Mouse (Mus musculus) embryonic facial prominence, embryonic 11.5 days (tissue): ENCODE data around the gene Ppp2r5e. TPM values are rescaled to one million over a fixed set of nuclear protein-coding genes. Genes with fewer than 3 reads are reported as not detected.

Source experiments
- ATAC-seq: fragments of 200-750 bp; cut with Nextera tagmentation; replicated peaks from 2 replicates; pipeline ENCODE4 v1.8.0; 2017; ENCODE audit warnings: low read depth; ENCODE audit not compliant: insufficient number of reproducible peaks, low FRiP score, low TSS enrichment
- DNase-seq: peaks from one replicate; pipeline ENCODE4 v3.0.0-alpha.2; 2015; ENCODE audit warnings: low spot score
- H3K27ac ChIP-seq: fragments of 300-500 bp; sonication (generic); replicated peaks from 2 replicates; pipeline ENCODE4 v1.5.1; 2014; ENCODE audit warnings: mild to moderate bottlenecking, low read depth, low read length, control low read depth
- H3K27me3 ChIP-seq: fragments of 300-500 bp; sonication (generic); 2 replicates; pipeline ENCODE4 v1.6.1; 2014; ENCODE audit warnings: mild to moderate bottlenecking, low read length, moderate library complexity, mixed read lengths; ENCODE audit not compliant: control insufficient read depth, insufficient read depth
- H3K36me3 ChIP-seq: fragments of 300-500 bp; sonication (generic); replicated peaks from 2 replicates; pipeline ENCODE4 v1.6.1; 2014; ENCODE audit warnings: low read depth, mild to moderate bottlenecking, low read length, moderate library complexity, mixed read lengths; ENCODE audit not compliant: control insufficient read depth, insufficient read depth
- H3K4me1 ChIP-seq: fragments of 300-500 bp; sonication (generic); 2 replicates; pipeline ENCODE4 v1.6.1; 2014; ENCODE audit warnings: low read length, mixed read lengths; ENCODE audit not compliant: control insufficient read depth, insufficient read depth
- H3K4me2 ChIP-seq: fragments of 300-500 bp; sonication (generic); 2 replicates; pipeline ENCODE4 v1.6.1; 2014; ENCODE audit warnings: low read depth, mild to moderate bottlenecking, control low read depth, low read length, moderate library complexity
- H3K4me3 ChIP-seq: fragments of 300-500 bp; sonication (generic); 2 replicates; pipeline ENCODE4 v1.5.1; 2014; ENCODE audit warnings: low read depth, low read length, control low read depth
- H3K9ac ChIP-seq: fragments of 300-500 bp; sonication (generic); replicated peaks from 2 replicates; pipeline ENCODE4 v1.6.1; 2014; ENCODE audit warnings: mild to moderate bottlenecking, control low read depth, low read length
- H3K9me3 ChIP-seq: fragments of 300-500 bp; sonication (generic); replicated peaks from 2 replicates; pipeline ENCODE4 v1.6.1; 2016; ENCODE audit warnings: mild to moderate bottlenecking, low read length, inconsistent platforms, mixed read lengths; ENCODE audit not compliant: control insufficient read depth
- WGBS: fragments of 180-500 bp; shearing (Covaris S2); extraction: QIAGEN DNeasy Blood & Tissue Kit; methylation state at CpG from one replicate; pipeline ENCODE4 v1.1.7; 2014; 5-methylcytosine and 5-hydroxymethylcytosine counted together
- polyA plus RNA-seq: library from polyadenylated mRNA; unstranded; fragments of >200 nt; fragmentation: Nextera tagmentation; extraction: Ambion mirVana; gene quantifications from 2 replicates; pipeline ENCODE4 v1.2.1, GENCODE M21; 2014

Gene Ppp2r5e
- polyA plus RNA-seq, 1 experiment from 2014 or later = 18.7 TPM

- H3K36me3 ChIP-seq = no peaks in the 10 kb centered on the region
- no peaks in the 10 kb centered on the region for H3K27me3 ChIP-seq
- H3K4me1 ChIP-seq = no peaks in the 10 kb centered on the region
- WGBS = 76% methylated on average over 1 of the region's 1 CpGs
- H3K27ac ChIP-seq = no peak overlapping the region
- H3K4me3 ChIP-seq = no peak overlapping the region
- no peak overlapping the region for H3K9ac ChIP-seq
- H3K4me2 ChIP-seq = no peak overlapping the region
- H3K9me3 ChIP-seq = no peaks in the 10 kb centered on the region
- DNase-seq (no peak), ATAC-seq (no peak)
These were observed 25.9 kb downstream of the Ppp2r5e start for GRCm38 (mm10) chr12:75570138-75570537.

GRCm38 (mm10) chr12:75567745-75568144 lies 28.3 kb downstream of the Ppp2r5e start:
- Histone ChIP-seq H3K27me3 (no peaks in the 10 kb centered on the region), H3K27ac (no peak overlapping the region), H3K9me3 (no peaks in the 10 kb centered on the region), H3K36me3 (no peaks in the 10 kb centered on the region), H3K4me1 (no peaks in the 10 kb centered on the region), H3K9ac (no peak overlapping the region), H3K4me3 (no peak overlapping the region), H3K4me2 (no peak overlapping the region)
- ATAC-seq (no peak), DNase-seq (no peak)
- 88% methylated on average over 5 of the region's 5 CpGs for WGBS

- ATAC-seq = 0 out of 2 replicates have a peak, but pooled peaks have one; percentile 39
- WGBS = 82% methylated on average over 5 of the region's 5 CpGs
- H3K4me1 ChIP-seq = no peaks in the 10 kb centered on the region
- no peaks in the 10 kb centered on the region for H3K27me3 ChIP-seq
- no peaks in the 10 kb centered on the region for H3K9me3 ChIP-seq
- no peaks in the 10 kb centered on the region for H3K36me3 ChIP-seq
- H3K4me3 ChIP-seq = no peak overlapping the region
- no peak overlapping the region for H3K9ac ChIP-seq
- no peak for DNase-seq
- H3K27ac ChIP-seq = no peak overlapping the region
- H3K4me2 ChIP-seq = no peak overlapping the region
These were observed 30.3 kb downstream of the Ppp2r5e start for GRCm38 (mm10) chr12:75565756-75566155.

- no peaks in the 10 kb centered on the region for H3K27me3 ChIP-seq
- no peak overlapping the region for H3K27ac ChIP-seq
- ATAC-seq (no peak), DNase-seq (no peak)
- H3K9ac ChIP-seq = no peak overlapping the region
- no peak overlapping the region for H3K4me2 ChIP-seq
- no peaks in the 10 kb centered on the region for H3K9me3 ChIP-seq
- no peak overlapping the region for H3K4me3 ChIP-seq
- no peaks in the 10 kb centered on the region for H3K36me3 ChIP-seq
- H3K4me1 ChIP-seq = no peaks in the 10 kb centered on the region
- 87% methylated on average over 1 of the region's 1 CpGs for WGBS
These were observed 31.5 kb downstream of the Ppp2r5e start for GRCm38 (mm10) chr12:75564498-75564897.

GRCm38 (mm10) chr12:75562996-75563618 lies 32.9 kb downstream of the Ppp2r5e start:
- no peak for ATAC-seq
- Histone ChIP-seq H3K4me3 (no peak overlapping the region), H3K4me1 (no peaks in the 10 kb centered on the region)

GRCm38 (mm10) chr12:75560681-75561387 lies 35.2 kb downstream of the Ppp2r5e start:
- no peaks in the 10 kb centered on the region for H3K9me3 ChIP-seq
- no peak overlapping the region for H3K9ac ChIP-seq
- H3K4me2 ChIP-seq = no peak overlapping the region
- no peak overlapping the region for H3K27ac ChIP-seq
- H3K36me3 ChIP-seq = no peaks in the 10 kb centered on the region
- 78% methylated on average over 4 of the region's 4 CpGs for WGBS
- DNase-seq (no peak), ATAC-seq (no peak)
- no peak overlapping the region for H3K4me3 ChIP-seq
- H3K27me3 ChIP-seq = no peaks in the 10 kb centered on the region
- H3K4me1 ChIP-seq = no peaks in the 10 kb centered on the region

More at GRCm38 (mm10) chr12:75562996-75563618, 32.9 kb downstream of the Ppp2r5e start:
- no peak for DNase-seq
- Histone ChIP-seq H3K9ac (no peak overlapping the region), H3K4me2 (no peak overlapping the region), H3K9me3 (no peaks in the 10 kb centered on the region), H3K27me3 (no peaks in the 10 kb centered on the region), H3K27ac (no peak overlapping the region), H3K36me3 (no peaks in the 10 kb centered on the region)
- 88% methylated on average over 1 of the region's 1 CpGs for WGBS

- no peaks in the 10 kb centered on the region for H3K36me3 ChIP-seq
- H3K4me3 ChIP-seq = no peak overlapping the region
- no peaks in the 10 kb centered on the region for H3K4me1 ChIP-seq
- H3K27ac ChIP-seq = no peak overlapping the region
- no peaks in the 10 kb centered on the region for H3K9me3 ChIP-seq
- H3K4me2 ChIP-seq = no peak overlapping the region
- H3K9ac ChIP-seq = no peak overlapping the region
- DNase-seq = no peak
- H3K27me3 ChIP-seq = no peaks in the 10 kb centered on the region
- WGBS = 85% methylated on average over 2 of the region's 2 CpGs
- no peak for ATAC-seq
These were observed 36.8 kb downstream of the Ppp2r5e start for GRCm38 (mm10) chr12:75559196-75559595.

GRCm38 (mm10) chr12:75557813-75558212 lies 38.2 kb downstream of the Ppp2r5e start:
- H3K4me2 ChIP-seq = no peak overlapping the region
- no peak overlapping the region for H3K9ac ChIP-seq
- no peak overlapping the region for H3K27ac ChIP-seq
- H3K36me3 ChIP-seq = no peaks in the 10 kb centered on the region
- H3K4me1 ChIP-seq = no peaks in the 10 kb centered on the region
- DNase-seq (no peak), ATAC-seq (no peak)
- H3K27me3 ChIP-seq = no peaks in the 10 kb centered on the region
- 71% methylated on average over 2 of the region's 2 CpGs for WGBS
- H3K9me3 ChIP-seq = no peaks in the 10 kb centered on the region
- H3K4me3 ChIP-seq = no peak overlapping the region
